ENCODE assay signal across 13 mouse cellular contexts in the genomic region with DNA sequence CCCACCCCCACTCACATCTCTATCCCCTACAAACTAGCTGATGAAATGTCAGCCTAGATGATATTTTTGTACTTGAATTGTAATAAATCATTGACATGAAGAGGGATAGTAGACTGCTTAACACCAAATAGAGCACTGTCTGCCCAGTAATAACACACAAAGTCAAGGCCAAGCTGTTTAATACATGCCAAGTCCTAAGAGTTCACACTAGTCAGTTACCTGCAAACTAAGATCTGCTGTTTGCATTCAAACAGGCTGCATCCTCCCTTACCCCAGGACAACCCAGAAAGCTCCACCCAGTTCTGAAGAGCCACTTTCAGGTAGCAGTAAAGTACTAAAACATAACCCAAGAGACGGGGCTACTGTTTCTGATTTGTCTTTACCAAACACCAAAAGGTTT.
"Had no signal": no experiment of that assay in that cellular context is flagged by ENCODE, and none has a peak within 500 bp of the region (broad histone marks: within the 10 kb centered on the region; RNA-seq: fewer than 3 reads in every experiment).

No protein-coding gene starts in this region.

- DNase-seq: kidney, postnatal 25 days; layer of hippocampus, adult 9-11 months; liver; liver, embryonic 13.5 days; lung, embryonic 14.5 days; right cerebral cortex, adult 18-20 months; right cerebral cortex, postnatal 14 days; right cerebral cortex, postnatal 4 days; thymus, adult 2 months; thymus, postnatal 14 days; thymus, postnatal 4 days had no signal

- ATAC-seq: lung, postnatal 0 days; midbrain, embryonic 15.5 days had no signal
